Mouse (Mus musculus): ENCODE results near the gene Klc1.

- TF ChIP-seq CTCF (IDR thresholded peaks at IDR 0.05; ENCODE audit: borderline replicate concordance, control insufficient read depth, extremely low read depth, insufficient read depth, low read length, poor library complexity) (no peak), POLR2A (IDR thresholded peaks at IDR 0.05; ENCODE audit: control insufficient read depth, extremely low read depth, insufficient read depth, low read length, poor library complexity) (no peak)
These were observed 93.1 kb downstream of the Klc1 start for GRCm38 (mm10) chr12:111851745-111852144.
